Mouse (Mus musculus): ENCODE measurements around the gene Ncor2.
A peak's percentile ranks its signal among the peaks of the same experiment; 100 is the strongest.

Gene Ncor2

DNA sequence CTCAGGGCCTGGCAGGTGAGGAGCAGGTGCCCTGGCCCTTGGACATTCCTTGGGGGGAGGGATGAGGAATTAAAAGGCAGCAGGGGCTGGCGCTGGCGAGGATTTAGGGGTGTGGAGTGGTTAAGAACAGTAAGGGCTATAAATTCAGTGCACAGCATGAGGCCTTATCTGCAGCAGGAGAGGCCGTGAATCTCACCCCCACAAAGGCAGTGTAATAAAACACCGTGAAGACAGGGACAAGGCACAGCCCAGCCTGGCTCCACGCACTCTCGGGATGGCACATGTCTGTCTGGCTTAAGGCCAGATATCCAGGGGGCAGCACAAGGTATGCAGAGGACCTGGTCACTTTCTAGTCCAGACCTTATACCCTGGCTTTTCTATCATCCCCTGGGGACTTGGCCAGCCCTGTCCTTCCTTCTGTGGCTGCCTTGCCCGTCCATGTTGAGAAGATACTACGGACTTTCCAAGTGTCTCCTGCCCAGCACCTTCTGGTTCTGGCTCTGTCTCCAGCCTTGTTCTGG lies 93.9 kb downstream of the Ncor2 start:
- no peak for DNase-seq

DNA sequence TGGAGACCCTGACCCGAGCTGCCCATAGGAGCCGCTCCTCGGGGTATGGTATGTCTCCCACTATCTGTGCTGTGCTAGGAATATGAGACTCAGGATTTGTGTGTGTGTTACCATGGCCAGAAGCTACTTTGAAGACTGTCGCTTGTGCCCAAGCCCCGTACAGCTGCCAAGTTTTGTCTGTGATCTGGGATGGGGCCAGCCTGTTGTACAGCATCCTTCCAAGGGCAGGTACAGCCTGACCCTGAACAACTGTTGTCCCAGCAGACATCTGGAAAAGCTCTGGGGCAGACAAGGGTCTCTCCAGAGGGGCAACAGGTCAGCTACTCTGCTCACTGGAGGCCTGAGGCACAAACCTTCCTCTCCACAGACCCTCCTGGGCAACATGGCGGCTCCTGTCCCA lies 95.3 kb downstream of the Ncor2 start:
- DNase-seq = no peak

DNA sequence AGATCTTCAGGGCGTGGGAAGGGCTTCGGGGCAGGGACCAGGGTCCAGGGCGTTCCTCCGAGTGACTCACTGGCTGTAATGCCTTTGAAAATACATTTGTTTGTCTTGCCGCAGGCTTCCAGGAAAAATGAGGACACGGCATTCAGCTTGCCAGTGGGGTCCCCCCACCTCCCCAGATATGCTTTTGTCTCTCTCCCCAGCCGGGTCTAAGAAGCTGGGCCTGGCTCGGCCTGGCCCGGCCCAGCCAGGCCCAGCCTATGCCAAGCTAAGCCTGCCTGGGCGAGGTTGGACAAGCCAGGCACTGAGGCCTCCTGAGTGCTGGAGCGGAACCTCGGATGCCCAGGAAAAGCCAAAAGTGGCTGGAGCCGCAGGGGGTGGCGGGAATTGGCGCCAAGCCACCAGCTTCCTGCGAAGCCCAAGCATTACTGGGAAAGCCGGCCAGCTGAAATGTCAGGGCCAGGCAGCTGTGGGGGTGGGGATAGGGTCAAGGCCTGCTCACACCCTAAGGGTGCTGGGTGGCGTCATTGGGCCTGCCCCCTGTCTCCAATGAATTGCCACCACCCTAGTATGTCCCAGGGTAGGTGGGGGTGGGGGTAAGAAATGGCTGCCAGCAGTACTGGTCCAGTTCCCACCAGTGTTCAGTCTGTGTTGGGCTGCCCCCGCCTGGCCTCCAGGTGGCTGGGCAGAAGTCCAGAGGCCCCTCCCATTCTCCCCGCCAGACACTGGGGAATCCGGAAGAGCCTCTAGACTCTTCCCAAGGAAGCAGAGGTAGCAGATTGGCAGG lies 97.5 kb downstream of the Ncor2 start:
- peak; percentile 96 for DNase-seq

DNA sequence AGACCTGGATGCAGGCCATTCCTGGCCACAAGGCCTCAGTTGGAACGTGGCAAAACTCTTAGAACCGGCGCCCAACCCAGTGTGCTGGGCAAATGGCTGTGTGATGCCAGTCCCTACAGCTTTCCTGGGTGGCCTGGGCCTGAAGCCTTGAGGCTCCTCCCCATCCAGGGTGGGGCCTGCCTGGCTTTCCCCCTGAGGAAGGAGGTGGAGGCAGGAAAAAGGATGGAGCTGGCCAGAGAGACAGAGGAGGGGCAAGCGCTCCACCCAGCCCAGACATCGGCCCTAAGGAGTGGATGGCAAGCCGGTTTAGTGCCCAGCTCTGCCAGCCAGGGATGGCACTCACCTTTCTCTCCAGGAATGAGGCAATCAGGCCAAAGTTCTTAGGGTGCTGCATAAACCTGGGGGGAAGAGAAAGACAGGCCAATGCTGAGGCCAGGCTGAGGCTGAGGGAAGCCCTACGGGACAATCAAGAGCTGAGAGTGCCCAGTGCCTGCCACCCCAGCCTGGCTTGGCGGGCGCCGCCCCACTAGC lies 98.2 kb downstream of the Ncor2 start:
- DNase-seq = peak; percentile 82

DNA sequence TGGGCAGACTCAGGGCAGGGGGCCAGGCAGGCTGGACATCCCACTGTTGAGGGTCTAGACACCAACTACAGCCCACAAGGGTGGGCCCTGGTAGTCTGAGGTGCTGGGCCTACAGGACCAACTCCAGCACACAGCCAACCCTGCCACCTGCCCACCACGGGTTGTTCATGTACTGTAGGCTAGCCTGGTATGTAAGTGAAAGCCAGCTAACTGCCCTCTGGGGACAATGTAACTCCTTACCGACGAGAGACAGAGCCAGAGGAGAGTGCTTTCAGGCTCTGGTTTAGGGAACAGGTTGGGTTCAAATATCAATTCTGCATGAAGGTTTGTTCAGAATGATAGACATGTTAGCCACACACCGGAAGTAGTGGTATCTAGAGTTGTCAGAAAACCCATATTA lies 98.7 kb downstream of the Ncor2 start:
- no peak for DNase-seq

DNA sequence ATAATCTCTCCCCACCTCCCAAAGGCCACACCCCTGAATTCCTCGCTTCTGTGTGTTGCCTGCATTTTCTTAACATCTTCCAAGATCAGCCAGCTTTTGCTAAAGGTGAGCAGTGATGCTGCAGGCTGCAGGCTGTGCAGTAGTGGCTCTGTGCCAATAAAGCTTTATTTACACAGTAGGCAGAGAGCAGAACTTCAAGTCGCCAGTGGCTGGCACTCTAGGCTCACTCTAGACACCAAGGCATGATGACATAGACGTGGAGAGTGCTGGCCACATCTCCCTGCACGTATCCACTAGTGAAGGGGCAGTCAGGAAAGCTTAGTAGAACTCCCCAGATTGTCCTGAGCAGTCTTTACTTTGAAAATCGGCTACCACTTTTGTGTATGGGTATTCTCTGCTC lies 100.8 kb downstream of the Ncor2 start:
- DNase-seq = no peak

DNA sequence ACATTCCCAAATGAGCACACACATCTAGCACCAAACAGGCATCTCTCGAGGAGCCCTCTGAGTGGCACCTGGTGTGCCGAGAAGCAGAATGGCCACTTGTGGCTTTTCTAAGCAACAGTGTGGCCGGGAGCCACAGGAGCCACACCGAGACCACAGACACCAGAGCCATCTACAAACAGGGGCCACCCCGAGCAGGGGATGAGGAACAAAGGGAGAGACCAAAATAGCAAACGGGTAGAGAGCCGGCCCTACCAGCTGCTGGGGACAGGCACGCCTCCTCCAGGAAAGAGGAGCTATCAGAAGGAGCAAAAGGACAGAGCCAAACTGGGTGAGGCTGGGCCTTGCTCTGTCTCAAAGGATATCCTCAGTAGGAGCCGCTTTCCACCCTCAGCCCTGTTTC lies 102.8 kb downstream of the Ncor2 start:
- DNase-seq = no peak

DNA sequence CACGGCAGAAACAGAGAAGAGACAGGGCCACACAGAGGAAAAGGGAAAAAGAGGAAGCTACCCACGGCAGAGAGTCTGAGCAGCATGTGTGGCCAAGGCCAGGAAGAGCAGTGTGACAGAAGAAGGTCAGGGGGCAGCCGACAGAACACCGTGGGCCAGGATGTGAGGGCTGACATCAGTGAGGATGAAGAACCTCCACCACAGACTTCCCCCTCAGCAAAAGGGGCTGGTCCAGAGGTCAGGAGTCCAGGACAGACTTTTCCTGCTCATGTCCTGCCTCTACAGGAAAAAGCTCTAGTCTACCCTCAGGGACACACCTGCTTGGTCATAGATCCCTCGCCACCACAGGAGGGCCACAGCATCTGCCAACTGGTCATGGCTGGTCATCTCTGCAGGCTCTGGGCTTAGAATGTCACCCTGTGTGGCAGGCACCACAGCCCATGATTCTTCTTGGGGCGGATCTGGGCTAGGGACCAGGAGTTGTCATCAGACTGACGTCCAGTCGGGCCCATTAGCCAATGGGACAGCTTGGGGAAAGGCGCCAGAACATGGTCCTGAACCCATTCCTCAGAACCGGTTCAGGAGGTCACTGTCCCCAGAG lies 104.3 kb downstream of the Ncor2 start:
- DNase-seq = peak; percentile 57

DNA sequence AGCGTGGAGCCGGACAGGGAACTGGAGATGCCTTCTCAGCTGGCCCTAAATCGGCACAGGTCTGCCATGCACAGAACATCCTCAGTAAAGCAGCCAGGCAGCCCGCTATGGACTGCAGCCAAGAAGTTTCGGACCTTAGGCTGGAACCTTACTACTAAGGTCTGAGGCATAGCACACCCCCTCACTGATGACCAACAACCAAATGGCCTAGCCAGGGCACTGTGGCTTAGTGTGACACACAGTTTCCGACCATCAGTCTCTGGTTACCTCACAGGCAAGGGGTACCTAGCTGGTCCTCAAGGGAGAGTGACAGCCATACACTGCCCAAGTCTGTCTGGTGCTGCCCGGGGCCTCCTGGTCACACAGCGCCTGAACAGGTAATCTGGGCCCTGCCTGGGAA lies 105.1 kb downstream of the Ncor2 start:
- DNase-seq = no peak

DNA sequence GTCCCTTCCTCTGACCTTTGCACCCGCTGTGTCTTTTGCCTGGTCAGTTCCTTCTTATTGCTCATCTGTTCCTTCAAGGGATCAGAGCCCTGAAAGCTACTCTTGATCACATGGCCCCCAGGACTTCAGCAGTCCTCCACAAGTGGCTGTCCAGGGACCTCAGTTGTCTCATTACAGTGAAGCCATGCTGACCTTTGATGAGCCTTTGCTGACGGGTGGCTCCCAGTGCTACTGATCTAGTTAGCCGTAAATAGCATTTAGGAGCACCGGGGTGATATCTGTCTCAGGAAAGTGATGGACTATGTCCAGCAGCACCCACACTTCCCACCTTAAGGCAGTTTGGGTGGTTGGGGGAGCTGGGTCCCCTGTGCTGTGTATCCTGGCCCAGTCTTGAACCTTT lies 105.7 kb downstream of the Ncor2 start:
- no peak for DNase-seq

DNA sequence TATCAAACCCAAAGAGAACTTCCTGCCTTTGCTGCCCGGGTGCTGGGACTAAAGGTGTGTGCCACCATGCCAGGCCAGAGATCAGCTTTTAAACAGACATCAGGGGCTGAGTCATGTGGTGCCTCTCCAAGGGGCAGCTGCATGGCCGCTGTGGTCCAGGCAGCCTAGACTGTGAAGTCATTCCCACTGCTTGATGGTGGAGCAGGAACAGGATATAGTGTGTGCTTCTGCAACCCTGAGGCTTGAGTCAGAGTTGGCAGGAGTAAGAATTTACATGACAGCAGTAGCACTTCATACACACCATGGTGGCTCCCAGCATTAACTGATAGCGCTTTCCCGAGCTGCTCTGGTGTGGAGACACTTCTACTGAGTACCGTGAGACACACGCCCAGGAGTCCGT lies 106.6 kb downstream of the Ncor2 start:
- peak; percentile 65 for DNase-seq

DNA sequence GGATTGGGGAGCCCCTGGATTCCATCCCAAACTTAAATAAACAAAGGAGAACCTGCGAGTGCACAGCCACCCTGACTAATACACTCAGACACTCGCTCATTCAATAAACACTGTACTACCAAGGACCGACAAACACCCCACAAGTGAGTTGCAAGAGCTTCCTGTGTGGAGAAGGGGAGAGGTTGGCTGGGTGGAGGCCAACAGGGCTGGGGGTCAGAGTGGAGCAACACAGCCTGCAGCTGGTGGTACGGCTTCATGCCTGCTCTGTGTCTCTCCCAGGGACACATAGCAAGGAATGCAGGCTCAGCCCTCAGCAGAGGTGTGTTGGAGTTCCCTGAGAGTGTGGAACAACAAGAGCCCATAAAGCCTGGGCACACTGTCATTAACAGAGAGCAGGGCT lies 107.1 kb downstream of the Ncor2 start:
- DNase-seq = peak; percentile 88

DNA sequence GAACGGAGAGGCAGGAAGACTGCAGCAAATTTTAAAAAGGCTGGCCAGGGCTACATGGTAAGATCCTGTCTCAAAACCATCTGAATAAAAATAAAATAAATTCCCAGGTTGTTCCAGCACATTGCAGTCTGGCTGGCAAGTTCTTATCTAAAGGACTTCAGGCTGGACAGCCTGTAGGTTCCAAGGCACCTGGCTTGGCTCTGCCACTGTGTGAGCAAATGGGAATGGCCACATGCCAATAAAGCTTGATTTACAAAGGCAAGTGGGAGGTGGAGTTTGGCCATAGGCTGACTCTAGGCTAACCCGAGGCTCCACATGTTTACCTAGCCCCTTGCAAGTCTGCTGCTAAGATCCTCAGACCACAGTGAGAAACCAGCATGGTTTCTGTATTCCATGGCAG lies 108.6 kb downstream of the Ncor2 start:
- DNase-seq = peak; percentile 71

DNA sequence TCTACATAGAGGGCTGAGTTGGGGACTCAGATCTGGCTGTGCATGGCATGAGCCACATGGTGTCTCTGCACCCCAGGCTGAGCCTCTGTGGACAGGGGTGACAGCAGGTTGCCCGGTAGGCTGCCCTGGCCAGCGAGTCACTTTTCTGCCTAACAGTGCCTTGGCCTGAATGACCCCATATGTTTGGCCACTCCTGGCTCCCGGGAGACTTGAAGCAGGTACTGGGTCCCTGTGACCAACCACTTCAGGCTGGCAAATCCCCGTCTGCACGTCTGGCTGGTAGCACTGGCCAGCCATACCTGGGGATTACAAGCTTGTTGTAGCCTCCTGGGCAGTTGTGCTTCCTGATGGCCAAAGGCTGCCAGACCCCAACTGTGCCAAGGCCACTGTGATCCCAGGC lies 109.1 kb downstream of the Ncor2 start:
- no peak for DNase-seq

DNA sequence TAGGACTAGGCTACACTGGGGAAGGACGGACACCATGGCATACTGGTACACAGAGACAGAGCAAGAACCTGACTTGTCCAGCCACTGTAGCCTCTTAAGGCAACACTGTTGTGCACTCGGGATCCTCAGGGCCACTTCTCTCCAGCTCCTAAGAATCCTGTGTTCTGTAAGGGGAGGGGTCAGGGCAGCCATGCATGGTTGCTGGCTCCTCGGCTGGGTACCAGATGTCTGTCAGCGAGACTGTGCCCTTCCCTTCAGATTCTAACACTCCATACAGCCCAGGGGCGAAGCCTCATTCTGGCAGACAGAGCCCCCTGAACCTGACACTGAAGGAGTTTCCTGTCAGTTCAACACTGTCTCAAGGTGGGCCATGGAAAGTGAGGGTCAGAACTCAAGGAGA lies 109.6 kb downstream of the Ncor2 start:
- DNase-seq = no peak

DNA sequence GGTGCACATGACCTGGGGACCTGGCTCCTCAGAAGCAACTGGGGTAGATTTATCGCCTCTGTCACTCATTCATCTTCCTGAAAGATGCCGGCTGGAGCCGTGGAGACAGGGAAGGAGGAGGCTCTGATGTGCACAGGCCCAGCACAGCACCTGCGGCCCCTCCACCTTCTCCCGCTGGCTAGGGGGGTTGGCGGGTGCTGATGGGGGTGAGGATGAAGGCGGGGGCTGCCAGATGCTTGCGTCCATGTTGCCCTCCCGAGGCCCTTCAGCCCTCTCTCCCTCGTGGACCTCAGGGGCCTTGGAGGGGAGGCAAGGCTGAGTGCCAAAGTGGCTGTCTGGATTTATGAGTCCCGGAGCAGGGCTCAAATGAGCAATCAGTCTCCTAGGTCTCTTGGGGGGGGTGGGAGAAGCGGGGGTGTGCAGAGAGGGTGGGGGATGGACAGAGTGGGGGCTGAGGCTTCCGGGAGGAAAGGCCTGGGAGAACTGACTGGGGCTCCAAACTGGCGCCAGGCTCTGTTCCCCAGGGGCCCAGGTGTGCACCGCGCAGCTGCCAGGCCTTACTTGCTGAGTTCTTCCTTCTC lies 110.6 kb downstream of the Ncor2 start:
- no peak for DNase-seq

DNA sequence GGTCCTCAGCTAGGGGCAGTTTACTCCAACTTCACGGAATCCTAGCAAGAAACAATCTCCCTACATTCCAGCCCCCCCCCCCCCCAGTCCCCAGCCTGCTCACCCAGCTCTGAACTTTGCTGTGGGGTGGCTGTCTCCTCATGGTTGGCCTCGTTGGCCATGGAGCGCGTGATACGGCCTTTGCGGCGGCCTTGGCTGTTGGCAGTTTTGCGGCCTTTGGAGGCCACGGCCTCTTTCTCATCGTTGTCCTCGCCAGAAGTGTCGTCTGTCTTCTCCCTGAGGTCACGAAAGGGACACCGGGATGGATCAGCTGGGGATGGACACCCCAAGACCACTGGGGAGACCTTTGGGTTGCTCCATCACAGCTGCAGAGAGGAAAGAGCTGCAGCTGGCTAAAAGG lies 111.3 kb downstream of the Ncor2 start:
- no peak for DNase-seq

DNA sequence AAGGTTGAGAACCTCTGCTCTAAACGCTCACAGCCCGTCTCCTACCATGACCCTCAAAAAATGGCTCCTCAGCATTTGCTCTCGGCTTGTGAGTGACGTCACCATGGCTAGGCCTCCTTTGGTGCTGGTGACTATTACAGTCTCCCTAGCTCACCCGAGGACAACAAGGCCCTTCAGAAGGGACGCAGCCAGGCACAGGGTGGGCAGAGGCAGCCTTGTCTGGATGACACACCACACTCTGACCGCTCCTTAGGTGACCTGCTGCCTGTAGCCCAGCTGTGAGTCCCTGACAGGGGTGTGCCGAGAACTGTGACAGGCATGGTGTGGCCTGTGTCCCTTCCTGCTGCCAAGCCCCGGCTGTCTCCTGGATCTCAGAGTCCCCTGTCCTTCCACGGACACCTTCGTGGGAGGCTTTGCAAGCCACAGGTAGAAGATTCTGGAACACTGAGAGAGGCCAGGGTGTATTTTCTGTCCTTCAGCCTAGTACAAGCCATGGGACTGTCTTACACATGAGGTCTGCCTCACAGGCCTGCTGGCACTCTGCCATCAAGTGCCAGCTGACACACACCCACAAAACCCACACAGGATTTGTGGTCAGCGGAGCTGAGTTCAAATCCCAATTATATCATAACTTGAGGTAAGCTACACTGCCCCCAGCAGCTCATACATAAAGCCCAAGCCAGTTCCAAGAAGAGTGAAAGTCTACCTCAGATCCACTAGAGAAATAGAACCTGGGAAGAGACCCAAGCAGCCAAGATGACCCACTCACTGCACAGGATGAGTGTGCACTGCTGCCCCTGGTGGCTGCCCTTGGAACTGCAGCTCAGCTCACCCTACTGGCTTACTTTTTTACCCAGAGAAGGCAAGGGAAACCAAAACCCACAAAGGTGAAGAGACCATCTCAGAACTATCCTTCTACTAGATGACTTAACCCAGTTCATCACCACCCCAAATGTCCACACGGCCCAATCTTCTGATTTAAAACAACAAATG lies 112.2 kb downstream of the Ncor2 start:
- peak; percentile 87 for DNase-seq

DNA sequence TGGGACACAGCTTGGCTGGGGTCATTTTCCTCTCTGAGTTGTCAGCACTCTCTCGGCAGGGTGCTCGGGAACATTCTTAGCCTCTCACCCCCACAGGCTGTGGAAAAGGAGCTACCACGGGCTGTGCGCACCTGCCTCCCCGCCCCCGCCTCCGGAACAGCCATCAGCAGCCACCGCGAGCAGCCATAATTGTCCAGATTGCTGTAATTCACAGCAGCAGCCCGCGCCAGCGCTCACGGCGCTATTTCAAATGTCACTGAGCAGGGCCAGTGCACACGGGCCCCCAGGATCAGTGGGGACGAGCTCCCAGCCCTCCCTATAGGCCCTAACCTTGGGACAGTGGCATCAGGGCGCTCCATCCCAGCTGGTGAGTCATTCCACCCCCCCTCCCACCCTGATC lies 116.0 kb downstream of the Ncor2 start:
- no peak for DNase-seq

DNA sequence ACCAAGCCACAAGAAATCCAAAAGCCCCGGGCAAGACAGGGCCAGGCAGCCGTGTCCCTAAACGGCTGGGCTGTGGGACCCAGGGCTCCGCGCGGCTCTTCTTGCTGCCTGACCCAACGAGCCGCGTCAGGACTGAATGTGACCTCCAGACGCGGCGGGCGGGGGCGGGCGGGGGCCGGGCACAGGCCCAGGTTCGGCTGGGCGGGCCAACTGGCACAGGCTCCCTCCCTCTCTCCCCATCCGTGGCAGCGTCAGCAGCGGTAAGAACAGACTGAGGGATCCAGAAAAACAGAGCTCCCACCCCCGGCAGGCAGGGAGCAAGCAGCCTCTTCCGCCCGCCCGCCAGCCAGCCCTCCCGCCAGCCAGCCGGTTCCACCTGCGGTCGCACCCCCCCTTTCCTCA lies 120.8 kb downstream of the Ncor2 start:
- peak; percentile 86 for DNase-seq

DNA sequence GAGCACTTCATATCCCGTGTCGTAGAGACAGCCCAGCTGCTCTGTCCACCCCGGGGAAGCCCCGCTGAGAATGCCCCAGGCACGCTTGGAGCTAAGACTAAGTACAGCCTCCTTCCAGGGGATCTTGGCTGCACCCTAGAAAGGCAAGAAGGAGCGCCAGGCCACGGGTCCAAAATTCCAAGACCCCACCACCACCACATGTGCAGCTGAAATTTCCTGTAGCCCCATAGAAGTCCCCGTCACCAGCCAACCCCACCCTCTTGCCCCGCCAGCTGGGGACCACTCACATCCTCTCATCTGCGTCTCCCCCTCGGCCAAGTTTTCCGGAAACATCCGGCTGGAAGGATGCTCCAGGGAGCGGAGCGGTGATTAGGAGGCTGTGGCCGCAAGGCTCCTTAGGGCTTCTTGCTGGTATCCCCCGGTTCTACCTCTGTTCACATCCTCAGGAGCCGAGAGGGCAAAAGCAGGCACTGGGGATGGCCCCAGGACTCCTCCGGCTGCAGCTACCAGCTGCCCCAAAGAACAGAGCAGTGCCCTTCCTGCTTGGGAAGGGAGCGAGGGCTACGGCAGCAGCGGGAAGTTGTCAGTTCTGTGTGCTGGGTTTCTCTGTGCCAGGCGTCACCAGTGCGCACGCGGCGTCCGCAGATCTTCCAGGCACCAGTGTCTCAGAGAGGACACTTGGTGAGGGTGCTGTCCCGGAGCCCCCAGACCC lies 121.3 kb downstream of the Ncor2 start:
- DNase-seq = peak; percentile 78

Measured in lung, postnatal 10 days (tissue).